Mouse (Mus musculus) lung, postnatal 0 days (tissue): ENCODE data around the gene Cth.

Source experiments
- CTCF ChIP-seq: IDR thresholded peaks from 2 replicates; pipeline ENCODE4 v1.5.1; 2016; ENCODE audit warnings: antibody characterized with exemption, mild to moderate bottlenecking
- EP300 ChIP-seq: IDR thresholded peaks from 2 replicates; pipeline ENCODE4 v1.6.1; 2016; ENCODE audit warnings: antibody characterized with exemption, mild to moderate bottlenecking, control low read depth

GRCm38 (mm10) chr3:157883085-157883484 lies 41.8 kb downstream of the Cth start:
- TF ChIP-seq CTCF (no peak), EP300 (no peak)
